Mouse (Mus musculus) liver, embryonic 14.5 days (tissue): ENCODE results near the gene St6galnac3. TPM values are rescaled to one million over a fixed set of nuclear protein-coding genes. Genes with fewer than 3 reads are reported as not detected.

Source experiments
- ATAC-seq: fragments of 200-750 bp; cut with Nextera tagmentation; 2 replicates; pipeline ENCODE4 v1.8.0; 2017; ENCODE audit warnings: moderate number of reproducible peaks, mild to moderate bottlenecking, moderate library complexity; ENCODE audit not compliant: insufficient read depth
- DNase-seq, 3 experiments: peaks; one replicate each; pipeline ENCODE4 v3.0.0-alpha.2; 2012 to 2013; ENCODE audit warnings: low read depth in 3 of 3, low spot score in 3 of 3
- H3K27ac ChIP-seq: fragments of 300-500 bp; sonication (generic); 2 replicates; pipeline ENCODE4 v1.5.1; 2014; ENCODE audit warnings: moderate library complexity, mild to moderate bottlenecking, control low read depth, inconsistent platforms
- H3K27me3 ChIP-seq: fragments of 300-500 bp; sonication (generic); 2 replicates; pipeline ENCODE4 v1.6.1; 2014; ENCODE audit warnings: mild to moderate bottlenecking, low read length, moderate library complexity; ENCODE audit not compliant: control insufficient read depth, insufficient read depth
- H3K36me3 ChIP-seq: fragments of 300-500 bp; sonication (generic); replicated peaks from 2 replicates; pipeline ENCODE4 v1.6.1; 2014; ENCODE audit warnings: low read depth; ENCODE audit not compliant: control insufficient read depth, insufficient read depth
- H3K4me1 ChIP-seq, 2 experiments: fragments of 200-500 bp in 1 of 2; fragments of 300-500 bp in 1 of 2; sonication (generic) in 1 of 2; replicated peaks; 2 replicates each; pipeline ENCODE4 v1.6.1; 2012 to 2014; ENCODE audit warnings: antibody characterized with exemption in 1 of 2, inconsistent platforms in 1 of 2, low read length in 1 of 2; ENCODE audit not compliant: control insufficient read depth in 2 of 2, insufficient read depth in 2 of 2
- H3K4me2 ChIP-seq: fragments of 300-500 bp; sonication (generic); 2 replicates; pipeline ENCODE4 v1.6.1; 2014; ENCODE audit warnings: low read depth, mild to moderate bottlenecking, control low read depth, moderate library complexity
- H3K4me3 ChIP-seq, 2 experiments: fragments of 200-500 bp in 1 of 2; fragments of 300-500 bp in 1 of 2; sonication (generic) in 1 of 2; 2 replicates each; pipeline ENCODE4 v1.5.1; 2012 to 2014; ENCODE audit warnings: low read depth in 2 of 2, low read length in 2 of 2, mild to moderate bottlenecking in 2 of 2, control low read depth in 1 of 2, inconsistent platforms in 1 of 2, moderate library complexity in 1 of 2; ENCODE audit not compliant: insufficient read depth in 1 of 2
- H3K9ac ChIP-seq: fragments of 300-500 bp; sonication (generic); replicated peaks from 2 replicates; pipeline ENCODE4 v1.6.1; 2014; ENCODE audit warnings: mild to moderate bottlenecking, control low read depth, moderate library complexity
- H3K9me3 ChIP-seq: fragments of 300-500 bp; sonication (generic); 2 replicates; pipeline ENCODE4 v1.6.1; 2016; ENCODE audit warnings: low read length, mixed read lengths; ENCODE audit not compliant: control insufficient read depth
- CTCF ChIP-seq: IDR thresholded peaks from 2 replicates; pipeline ENCODE4 v1.5.1; 2016; ENCODE audit warnings: antibody characterized with exemption, low read depth, control low read depth
- EP300 ChIP-seq: IDR thresholded peaks from 2 replicates; pipeline ENCODE4 v1.6.1; 2016; ENCODE audit warnings: antibody characterized with exemption, low read depth
- WGBS: fragments of 180-500 bp; shearing (Covaris S2); extraction: QIAGEN DNeasy Blood & Tissue Kit; methylation state at CpG from one replicate; pipeline ENCODE4 v1.1.7; 2014; ENCODE audit not compliant: insufficient replicate concordance; 5-methylcytosine and 5-hydroxymethylcytosine counted together
- polyA plus RNA-seq, 2 experiments: library from polyadenylated mRNA; depleted of rRNA in 1 of 2; stranded (reverse) in 1 of 2; unstranded in 1 of 2; fragments of >200 nt; fragmentation: Nextera tagmentation in 1 of 2; extraction: Ambion mirVana in 1 of 2; gene quantifications; 2 replicates each; pipeline versions ENCODE4 v1.2.1 to v1.2.3; 2012 to 2014

The St6galnac3 gene
- polyA plus RNA-seq, 2 experiments: 2.9 to 5.7 TPM

- DNase-seq (no peak), ATAC-seq (no peak)
- H3K9me3 ChIP-seq: no peaks in the 10 kb centered on the region
- H3K4me1 ChIP-seq: peaks cover 51 to 54% of the 10 kb centered on the region in 2 experiments
- H3K9ac ChIP-seq: no peak overlapping the region
- H3K36me3 ChIP-seq: no peaks in the 10 kb centered on the region
- peak overlapping the region; percentile 89 for H3K4me2 ChIP-seq
- no peak for TF ChIP-seq EP300
- no peak for TF ChIP-seq CTCF
- no peaks in the 10 kb centered on the region for H3K27me3 ChIP-seq
- WGBS: 39% methylated on average over 8 of the region's 8 CpGs
- no peak overlapping the region for H3K27ac ChIP-seq
- H3K4me3 ChIP-seq: no peak overlapping the region
Measured at GRCm38 (mm10) chr3:153718724-153719123, 6.2 kb downstream of the St6galnac3 start.

GRCm38 (mm10) chr3:153717742-153718141, 7.2 kb downstream of the St6galnac3 start:
- ATAC-seq (no peak), DNase-seq (no peak)
- H3K27ac ChIP-seq: no peak overlapping the region
- WGBS: 29% methylated on average over 7 of the region's 7 CpGs
- H3K9ac ChIP-seq: no peak overlapping the region
- no peaks in the 10 kb centered on the region for H3K27me3 ChIP-seq
- H3K4me2 ChIP-seq: peak overlapping the region; percentile 24
- no peak overlapping the region for H3K4me3 ChIP-seq
- TF ChIP-seq EP300 (no peak), CTCF (no peak)
- H3K9me3 ChIP-seq: no peaks in the 10 kb centered on the region
- H3K4me1 ChIP-seq: peaks cover 42 to 46% of the 10 kb centered on the region in 2 experiments
- H3K36me3 ChIP-seq: no peaks in the 10 kb centered on the region

- Histone ChIP-seq H3K36me3 (no peaks in the 10 kb centered on the region), H3K4me3 (no peak overlapping the region), H3K9ac (no peak overlapping the region), H3K4me1 (peaks cover 25 to 32% of the 10 kb centered on the region in 2 experiments), H3K27ac (no peak overlapping the region), H3K9me3 (no peaks in the 10 kb centered on the region), H3K4me2 (no peak overlapping the region), H3K27me3 (no peaks in the 10 kb centered on the region)
- no peak for ATAC-seq
- no peak for DNase-seq
- TF ChIP-seq CTCF: no peak
- TF ChIP-seq EP300: no peak
- 87% methylated on average over 7 of the region's 7 CpGs for WGBS
Measured at GRCm38 (mm10) chr3:153715646-153716045, 9.3 kb downstream of the St6galnac3 start.

GRCm38 (mm10) chr3:153710545-153710944, 14.4 kb downstream of the St6galnac3 start:
- Histone ChIP-seq H3K4me2 (no peak overlapping the region), H3K9ac (no peak overlapping the region), H3K27me3 (no peaks in the 10 kb centered on the region), H3K27ac (no peak overlapping the region), H3K4me1 (no peaks in the 10 kb centered on the region; a peak in 2 of 4 replicates), H3K4me3 (no peak overlapping the region), H3K36me3 (no peaks in the 10 kb centered on the region), H3K9me3 (no peaks in the 10 kb centered on the region)
- 10% methylated on average over 1 of the region's 1 CpGs for WGBS
- DNase-seq (no peak), ATAC-seq (no peak)
- no peak for TF ChIP-seq EP300
- TF ChIP-seq CTCF: no peak

- no peak overlapping the region for H3K27ac ChIP-seq
- H3K4me1 ChIP-seq: no peaks in the 10 kb centered on the region; a peak in 2 of 4 replicates
- H3K36me3 ChIP-seq: no peaks in the 10 kb centered on the region
- 65% methylated on average over 6 of the region's 6 CpGs for WGBS
- H3K27me3 ChIP-seq: no peaks in the 10 kb centered on the region
- no peak overlapping the region for H3K4me3 ChIP-seq
- ATAC-seq: no peak
- H3K9me3 ChIP-seq: no peaks in the 10 kb centered on the region
- TF ChIP-seq CTCF (peak; percentile 56), EP300 (no peak)
- no peak for DNase-seq
- no peak overlapping the region for H3K4me2 ChIP-seq
- H3K9ac ChIP-seq: no peak overlapping the region
Measured at GRCm38 (mm10) chr3:153707687-153708086, 17.3 kb downstream of the St6galnac3 start.
